Mouse (Mus musculus) cerebellum, adult 2 months (tissue): Measurements from ENCODE around the gene Dagla.

ENCODE experiments used
- CTCF ChIP-seq: fragments of 200-500 bp; IDR thresholded peaks from 2 replicates; pipeline ENCODE4 v1.5.1; 2011; ENCODE audit warnings: low read depth, mild to moderate bottlenecking, control low read depth, low read length, moderate library complexity, borderline replicate concordance; ENCODE audit not compliant: insufficient read depth
- POLR2A ChIP-seq: fragments of 200-500 bp; IDR thresholded peaks from 2 replicates; pipeline ENCODE4 v1.6.1; 2011; ENCODE audit warnings: low read length, control low read depth, borderline replicate concordance; ENCODE audit not compliant: insufficient read depth

- TF ChIP-seq CTCF (no peak), POLR2A (no peak)
These were observed 28.1 kb downstream of the Dagla start for GRCm38 (mm10) chr19:10276483-10277144.
